Mouse (Mus musculus) kidney, adult 18-20 months (tissue): ENCODE data around the gene Cdkn1b.

Experiments used
- DNase-seq: peaks from one replicate; pipeline ENCODE4 v3.0.0; 2021

The Cdkn1b gene

DNA sequence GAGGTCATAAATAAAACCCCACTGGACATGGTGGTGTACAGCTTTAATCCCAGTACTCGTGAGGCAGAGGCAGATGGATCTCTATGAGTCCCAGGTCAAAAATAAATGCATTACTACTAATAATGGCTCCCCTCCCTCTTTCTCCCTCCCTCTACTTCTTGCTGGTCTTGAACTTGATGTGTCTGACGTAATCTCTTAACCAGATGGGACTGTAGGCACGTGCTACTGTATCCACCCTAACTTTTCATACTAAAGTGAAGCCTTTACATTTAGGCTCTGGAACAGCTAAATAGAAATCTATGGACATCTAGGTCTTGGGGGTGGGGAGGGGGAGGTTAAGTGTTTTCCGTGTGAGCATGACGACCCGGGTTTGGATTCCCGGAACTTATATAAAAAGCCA lies 10.2 kb downstream of the Cdkn1b start:
- DNase-seq: no peak

DNA sequence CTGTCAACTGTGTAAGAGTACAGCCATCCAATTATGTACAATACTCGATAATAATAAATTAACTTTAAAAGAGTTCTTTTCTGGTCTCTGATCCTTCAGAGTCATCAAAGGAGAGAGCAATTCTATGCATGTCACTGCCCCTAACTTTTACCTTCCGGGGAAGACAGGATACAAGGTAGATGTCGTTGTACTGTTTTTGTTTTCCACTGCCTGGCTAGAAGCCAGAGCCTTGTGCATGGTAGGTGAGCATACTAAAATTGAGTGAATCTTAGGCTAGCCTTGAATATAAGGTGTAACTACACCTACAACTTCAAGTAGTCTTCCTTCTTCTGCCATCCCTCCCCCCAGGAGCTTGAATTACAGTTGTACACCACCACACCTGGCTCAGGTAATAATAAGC lies 10.9 kb downstream of the Cdkn1b start:
- DNase-seq: no peak

DNA sequence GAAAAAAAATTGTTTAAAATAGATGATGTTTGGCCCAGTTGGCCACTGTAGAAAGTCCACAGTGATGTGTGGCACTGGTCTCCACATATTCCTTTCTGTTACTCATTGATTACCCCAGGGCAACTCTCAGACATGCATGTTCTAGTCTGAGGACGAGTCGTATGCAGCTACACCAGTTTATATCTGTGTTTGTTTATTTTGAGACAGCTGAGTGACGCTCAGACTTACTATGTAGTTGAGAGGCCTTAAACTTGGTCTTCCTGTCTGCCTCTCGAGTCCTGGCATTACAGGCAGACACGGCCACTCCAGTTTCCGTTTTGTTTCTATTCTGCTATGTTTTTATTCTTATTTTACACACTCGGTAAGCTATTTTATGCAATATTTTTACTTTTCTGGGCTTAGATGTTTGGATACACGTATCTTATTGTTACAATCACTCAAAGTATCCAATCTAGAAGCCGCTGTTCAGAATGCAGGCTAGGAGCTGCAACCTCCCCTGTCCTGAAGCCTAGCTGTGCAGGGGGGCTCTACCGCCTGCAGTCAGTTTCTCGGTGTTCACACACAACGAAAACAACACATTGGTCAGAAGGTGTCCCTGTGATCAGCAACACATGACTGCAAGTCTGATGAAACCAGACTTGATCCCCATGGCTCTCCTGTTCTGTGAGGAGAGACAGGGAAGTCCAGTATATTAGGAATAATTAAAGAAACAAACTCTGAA lies 12.4 kb downstream of the Cdkn1b start:
- DNase-seq: no peak

DNA sequence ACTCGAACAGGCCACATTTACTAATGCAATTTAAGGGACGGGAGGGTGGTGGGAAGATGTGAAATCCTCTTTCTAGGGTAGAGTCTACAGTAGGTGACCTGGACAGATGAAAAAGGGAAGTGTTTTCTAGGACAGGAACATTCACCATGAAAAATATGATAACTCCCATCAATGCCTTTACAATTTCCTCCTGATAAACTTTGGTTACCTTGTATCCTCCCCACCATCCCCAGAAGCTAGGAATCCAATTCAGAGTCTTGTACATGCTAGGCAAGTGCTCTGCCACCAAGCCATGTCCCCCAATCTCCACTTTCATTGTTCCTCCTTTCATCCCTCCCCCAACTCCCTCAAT lies 13.0 kb downstream of the Cdkn1b start:
- no peak for DNase-seq

DNA sequence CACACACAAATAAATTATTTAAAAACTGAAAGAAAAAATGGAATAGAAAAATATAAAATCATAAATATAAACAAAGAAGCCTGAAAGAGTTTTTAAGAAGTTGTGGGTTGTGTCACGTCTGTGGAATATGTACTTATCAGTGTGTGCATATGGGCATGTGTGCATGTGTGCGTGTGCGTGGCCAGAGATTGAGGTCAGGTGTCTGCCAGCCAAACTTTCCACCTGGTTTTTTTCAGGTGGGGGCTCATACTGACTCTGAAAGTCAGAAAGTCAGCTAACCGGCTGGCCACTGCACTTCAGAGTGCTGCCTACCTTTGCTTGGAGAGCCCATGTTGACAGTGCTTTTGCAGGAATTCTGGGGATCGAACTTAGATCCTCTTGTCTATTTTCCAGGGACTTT lies 14.1 kb downstream of the Cdkn1b start:
- no peak for DNase-seq

DNA sequence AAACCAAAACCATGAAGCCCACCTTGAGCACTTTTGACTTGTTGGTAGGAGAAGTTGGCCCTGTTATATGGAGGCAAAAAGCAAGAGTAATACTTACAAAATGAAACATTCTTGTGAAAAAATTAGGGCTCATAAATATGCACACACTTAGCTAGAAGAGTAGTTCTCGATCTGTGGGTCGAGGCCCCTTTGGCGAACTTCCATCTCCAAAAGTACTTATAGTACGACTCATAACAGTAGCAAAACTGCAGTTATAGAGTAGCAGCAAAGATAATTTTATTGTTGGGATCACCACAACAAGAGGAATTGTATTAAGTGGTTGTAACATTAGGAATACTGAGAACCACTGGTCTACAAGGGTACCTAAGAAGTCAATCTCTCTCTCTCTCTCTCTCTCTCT lies 19.6 kb downstream of the Cdkn1b start:
- no peak for DNase-seq

DNA sequence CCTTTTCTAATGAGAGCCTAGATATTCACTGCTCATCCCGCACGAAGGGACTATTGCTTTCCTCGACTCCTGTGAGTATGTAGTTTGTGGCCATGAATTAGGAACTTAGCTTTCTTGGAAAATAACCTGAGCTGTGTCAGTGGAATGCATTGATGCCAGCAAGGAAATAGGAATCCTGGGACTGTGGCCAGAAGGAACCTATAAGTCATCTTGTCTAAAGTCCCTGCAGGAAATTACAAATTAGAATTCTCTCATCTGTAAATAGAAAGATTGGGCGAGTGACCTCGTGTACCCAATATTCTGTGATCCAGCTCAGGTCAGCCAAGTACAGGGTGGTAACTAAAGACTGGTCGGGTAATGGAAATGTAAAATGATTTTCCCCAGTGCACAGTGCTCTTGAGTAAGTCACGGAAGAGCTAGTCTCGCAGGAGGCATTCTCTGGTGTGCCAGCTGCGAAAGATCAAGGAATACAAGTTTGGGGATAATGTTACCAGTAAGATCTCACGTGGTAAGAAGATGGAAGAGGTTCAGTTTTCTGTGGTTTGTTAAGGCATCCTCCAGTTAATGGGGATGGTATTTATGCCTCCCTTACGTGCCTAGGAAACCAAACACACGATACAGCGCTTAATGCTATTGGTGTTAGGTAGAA lies 23.7 kb downstream of the Cdkn1b start:
- no peak for DNase-seq

DNA sequence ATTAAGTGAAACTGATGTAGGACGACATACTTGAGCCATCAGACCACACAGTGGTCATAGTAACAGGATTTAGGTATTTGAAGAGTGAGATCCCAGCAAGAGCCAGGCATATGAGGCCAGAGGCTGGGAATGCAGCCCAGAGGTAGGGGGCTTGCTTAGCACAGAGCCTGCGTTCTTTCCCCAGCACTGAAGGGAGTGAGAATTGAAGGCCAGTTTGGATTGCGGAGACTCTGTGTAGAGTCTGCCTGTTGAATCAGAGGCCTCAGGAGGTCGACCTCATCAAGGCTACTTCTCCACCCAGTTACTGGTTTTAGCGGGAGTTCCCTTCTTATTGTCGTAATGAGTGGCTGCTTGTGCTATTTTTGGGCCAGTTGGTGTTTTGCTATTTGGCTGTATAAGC lies 25.9 kb downstream of the Cdkn1b start:
- no peak for DNase-seq

DNA sequence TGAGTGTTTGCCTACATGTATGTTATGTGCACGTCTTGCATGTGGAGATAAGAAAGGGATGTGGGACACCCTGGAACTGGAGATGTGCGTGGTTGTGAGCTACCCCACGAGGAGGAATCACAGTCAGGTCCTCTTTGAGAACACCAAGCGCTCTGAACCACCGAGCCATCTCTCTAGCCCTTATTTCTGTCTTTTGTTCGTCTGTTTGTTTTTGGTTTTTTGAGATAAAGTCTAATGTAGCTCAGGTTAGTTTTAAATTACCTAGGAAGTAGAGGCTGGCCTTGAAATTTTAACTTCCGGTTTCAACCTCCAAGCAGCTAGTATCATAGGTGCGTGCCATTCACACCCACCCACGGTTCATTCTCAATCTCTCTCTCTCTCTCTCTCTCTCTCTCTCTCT lies 26.7 kb downstream of the Cdkn1b start:
- DNase-seq: no peak

DNA sequence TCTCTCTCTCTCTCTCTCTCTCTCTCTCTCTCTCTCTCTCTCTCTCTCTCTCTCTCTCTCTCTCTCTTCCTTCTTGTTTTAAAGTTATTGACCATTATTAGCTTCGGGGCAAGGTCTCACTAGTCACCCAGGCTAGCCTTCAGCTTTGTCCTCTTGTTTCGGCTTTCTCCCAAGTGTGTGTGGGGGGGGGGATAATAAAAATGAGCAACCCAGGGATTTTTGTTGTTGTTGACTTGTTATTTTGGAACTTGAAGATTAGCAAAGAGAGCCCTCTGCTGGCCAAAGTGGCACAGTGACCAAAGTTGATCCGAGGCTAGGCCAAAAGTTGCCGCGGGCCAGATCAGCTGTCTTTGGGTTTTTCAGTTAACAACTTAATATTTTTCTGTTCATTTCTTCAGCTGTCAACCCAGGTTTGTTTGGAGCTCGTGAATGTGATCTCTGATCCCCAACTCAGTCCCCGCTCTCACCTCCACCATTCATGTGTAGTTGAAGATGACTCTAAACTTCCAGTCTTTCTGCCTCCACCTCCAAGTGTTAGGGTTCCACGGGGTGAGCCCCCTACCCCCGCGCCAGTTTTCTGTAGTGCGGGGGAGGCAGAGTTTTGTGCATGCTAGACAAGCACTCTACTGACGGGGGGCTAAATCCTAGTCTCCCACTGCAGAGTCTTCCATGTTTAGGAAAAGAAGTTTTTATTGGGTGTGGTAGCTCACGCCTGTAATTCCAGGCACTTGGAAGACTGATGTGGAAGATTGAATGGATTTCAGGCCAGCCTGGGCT lies 27.3 kb downstream of the Cdkn1b start:
- peak; percentile 81 for DNase-seq

DNA sequence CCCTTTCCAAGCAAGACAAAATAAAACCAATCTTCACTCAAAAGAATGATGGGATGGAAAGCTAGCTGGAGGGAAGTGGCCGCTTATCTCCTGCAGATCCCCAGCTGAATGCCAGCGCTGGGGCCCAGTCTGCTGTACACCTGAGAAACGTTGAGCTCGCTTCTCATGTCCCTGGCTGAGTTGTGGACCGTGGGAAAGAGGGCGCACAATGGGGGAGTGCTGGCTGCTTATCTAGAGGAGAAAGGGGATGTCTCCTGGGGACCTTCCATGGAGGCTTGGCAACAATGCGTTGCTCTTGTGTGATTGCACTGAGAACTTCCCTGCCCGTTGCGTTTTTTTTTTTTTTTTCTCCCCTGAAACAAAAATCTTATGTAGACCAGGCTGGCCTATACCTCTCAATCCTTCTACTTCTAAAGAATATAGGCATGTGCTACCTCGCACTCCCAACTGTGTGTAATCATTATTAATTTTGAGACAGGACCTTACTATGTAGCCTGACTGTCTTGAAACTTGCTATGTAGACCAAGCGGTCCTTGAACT lies 28.4 kb downstream of the Cdkn1b start:
- DNase-seq: no peak

DNA sequence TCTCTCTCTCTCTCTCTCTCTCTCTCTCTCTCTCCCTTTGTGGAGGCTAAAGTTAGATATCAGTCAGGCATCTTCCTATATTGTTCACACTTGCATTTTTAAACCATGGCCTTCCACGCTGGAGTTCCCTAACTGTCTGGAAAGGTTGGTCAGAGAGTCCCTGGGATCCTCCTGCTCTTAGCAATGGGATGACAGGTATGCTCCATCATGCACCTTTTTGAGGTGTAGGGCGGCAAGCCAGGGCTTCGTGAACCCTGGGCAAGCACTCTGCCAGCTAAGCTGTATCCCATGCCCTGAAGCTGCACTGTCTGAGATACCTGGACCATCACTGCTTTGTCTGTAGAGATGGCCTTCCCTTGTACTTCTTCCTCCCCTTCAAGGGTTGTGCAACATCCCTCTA lies 29.0 kb downstream of the Cdkn1b start:
- no peak for DNase-seq

DNA sequence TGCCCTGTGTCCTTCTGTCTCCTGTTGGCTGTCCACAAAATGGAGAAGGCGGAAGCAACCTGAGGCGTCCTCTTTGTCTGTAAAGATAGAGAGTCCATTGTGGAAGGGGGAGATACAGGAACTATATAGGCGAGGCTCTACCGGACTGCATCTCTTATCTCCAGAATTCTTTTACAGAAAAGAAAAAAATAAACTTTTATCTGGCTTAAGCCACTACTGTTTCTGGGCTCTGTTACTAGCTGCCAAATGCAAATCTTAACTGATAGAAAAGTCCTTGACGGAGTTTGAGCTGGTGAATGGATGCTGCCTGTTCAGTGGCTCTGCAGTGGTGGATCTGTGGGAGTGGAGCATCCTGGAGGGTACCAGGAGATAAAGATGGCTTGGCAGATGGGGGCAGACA lies 31.2 kb downstream of the Cdkn1b start:
- DNase-seq: no peak

DNA sequence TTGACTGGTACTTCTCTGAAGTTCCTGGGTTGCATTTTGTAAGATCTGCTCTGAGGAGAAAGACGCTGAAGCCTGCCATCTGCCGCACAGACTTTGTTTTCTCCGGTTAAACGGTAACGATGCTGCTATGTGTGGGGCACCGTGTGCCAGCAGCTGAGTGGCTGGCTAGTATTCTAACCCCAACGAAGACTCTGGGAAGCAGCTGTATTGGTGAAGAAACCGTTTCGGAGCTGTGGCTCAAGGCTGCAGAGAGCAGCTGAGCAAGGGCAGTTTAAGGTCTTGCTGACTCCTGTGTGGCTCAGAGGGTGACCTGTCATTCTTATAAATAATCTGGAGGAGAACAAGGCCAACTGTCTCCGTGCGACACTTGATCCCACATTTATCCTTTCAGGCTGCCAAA lies 33.8 kb downstream of the Cdkn1b start:
- DNase-seq: peak; percentile 60

DNA sequence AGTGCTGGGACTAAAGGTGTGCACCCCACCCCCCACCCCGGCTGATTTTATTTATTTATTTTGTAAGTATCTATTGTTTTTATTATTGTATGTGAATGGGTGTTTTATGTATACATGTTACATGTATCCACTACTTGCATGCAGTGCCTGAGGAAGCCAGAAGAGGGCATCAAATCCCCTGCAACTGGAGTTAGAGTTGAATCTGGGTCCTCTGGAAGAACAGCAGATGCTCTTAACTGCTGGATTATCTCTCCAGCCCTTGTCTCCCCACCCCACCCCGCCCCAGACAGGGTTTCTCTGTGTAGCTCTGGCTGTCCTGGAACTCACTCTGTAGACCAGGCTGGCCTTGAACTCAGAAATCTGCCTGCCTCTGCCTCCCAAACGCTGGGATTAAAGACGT lies 36.2 kb downstream of the Cdkn1b start:
- no peak for DNase-seq

DNA sequence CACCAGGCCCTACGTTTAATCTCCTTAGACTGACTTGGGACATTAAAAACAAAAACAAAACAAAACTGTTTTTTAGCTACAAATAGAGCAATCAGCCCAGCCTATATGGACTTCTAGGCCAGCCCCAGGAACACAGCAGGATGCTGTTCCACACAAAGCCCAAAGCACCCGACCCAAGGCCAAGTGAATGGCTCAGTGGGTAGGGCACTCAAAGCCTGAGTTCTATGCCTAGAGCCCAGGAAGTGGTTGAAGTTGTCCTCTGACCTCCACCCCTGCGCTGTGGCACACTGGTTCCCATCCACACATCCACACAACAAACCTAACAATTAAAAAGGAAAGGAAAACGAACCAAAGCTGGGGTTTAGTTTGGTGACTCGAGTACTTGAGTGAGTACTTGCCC lies 41.1 kb downstream of the Cdkn1b start:
- no peak for DNase-seq

DNA sequence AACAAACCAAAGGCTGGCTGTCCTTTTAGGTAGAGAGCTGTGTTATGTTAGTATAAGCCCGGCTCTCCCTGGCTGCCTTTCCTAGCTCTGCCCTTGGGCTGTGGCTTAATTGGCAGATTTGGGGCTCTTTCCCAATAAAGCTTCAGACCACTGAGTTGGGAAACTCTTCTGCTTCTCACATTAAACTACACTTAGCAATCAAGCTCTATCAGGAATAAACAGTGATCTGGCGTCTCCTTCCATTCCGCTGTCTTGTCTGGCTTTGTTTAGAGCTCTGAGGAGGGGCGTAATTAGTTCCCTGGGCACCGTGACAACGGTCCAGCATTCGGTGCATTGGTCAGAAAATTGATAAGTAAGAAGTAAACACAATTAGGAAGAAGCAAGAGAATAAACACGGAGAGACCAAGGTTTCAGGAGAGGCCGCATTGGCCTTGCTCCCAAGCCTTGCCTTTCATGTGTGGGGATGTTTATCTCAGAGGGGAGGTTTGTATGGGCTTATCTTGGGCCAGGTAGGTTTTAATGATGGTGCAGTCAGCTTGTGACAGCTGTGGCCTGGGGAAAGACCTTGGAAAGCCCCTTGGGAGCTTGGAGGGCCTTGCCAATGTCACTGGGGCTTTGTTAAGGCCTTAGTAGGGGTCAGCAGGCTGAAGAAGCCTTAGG lies 41.8 kb downstream of the Cdkn1b start:
- DNase-seq: no peak

DNA sequence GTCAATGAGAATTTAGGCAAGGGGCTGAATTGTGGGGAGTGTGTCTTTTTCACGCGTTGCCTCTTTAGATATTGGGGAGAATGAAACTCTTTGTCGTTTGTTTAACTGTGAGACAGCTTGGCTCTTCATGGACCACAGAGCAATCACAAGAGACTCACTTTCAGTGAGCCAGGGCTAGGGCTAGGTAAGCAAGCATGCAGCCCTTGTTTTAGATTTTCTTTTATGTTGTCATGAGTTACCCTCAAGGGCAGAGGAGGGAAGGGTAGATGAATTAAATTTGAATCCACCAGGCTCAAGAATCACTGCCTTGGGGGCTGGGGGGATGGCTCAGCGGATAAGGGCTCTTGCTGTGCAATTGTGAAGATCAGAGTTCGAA lies 42.3 kb downstream of the Cdkn1b start:
- DNase-seq: no peak

DNA sequence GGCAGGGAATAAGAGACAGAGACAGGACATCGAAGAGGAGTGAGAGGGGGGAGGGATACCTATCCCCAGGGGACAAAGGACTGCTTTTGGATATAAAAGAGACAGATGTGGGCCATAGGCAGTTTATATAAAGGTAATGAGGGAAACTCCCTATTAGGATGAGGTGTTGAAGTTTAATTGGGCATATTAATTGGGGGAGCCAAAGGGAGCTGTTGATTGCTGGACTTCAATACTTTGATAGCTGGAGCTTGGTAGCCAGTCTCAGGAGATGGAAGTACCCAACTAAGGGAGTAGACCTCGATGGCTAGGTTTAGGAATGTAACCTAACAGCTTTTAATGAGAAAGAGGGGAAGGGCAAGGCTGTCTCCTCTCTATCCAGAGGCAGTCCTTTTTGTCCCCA lies 43.7 kb downstream of the Cdkn1b start:
- no peak for DNase-seq

DNA sequence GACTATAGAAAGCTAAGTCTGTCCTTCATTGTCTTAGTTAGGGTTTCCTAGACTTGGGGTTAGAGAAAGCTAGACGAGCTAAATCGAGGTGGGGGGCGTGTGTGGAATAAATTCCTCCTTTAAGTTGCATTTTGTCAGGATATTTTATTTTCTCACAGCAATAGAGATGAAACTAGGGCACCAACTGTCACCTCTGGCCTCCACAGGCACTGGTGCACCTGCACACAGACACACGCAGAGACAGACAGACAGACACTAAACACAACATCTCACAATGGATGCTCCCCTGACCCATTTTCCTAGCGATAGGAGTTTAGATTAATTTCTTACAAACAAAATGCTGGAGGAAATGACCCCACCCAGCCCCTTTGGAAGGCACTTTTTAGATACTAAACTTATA lies 46.5 kb downstream of the Cdkn1b start:
- DNase-seq: no peak

DNA sequence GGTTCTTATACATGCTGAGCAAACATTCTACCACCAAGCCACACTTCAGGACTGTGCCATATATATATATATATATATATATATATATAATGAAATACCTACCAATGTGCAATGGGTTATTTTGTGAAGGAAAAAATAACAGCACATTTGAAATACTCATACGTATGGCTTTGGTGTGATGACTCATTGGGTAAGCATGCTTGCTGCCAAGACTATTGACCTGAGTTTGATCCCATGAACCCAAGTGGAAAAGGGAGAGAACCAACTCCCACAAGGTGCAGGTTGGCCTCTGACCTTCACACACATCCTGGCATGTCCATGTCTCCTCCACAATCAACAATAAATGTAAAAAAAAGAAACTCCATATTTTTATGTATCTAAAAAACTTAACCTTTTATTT lies 48.1 kb downstream of the Cdkn1b start:
- no peak for DNase-seq

DNA sequence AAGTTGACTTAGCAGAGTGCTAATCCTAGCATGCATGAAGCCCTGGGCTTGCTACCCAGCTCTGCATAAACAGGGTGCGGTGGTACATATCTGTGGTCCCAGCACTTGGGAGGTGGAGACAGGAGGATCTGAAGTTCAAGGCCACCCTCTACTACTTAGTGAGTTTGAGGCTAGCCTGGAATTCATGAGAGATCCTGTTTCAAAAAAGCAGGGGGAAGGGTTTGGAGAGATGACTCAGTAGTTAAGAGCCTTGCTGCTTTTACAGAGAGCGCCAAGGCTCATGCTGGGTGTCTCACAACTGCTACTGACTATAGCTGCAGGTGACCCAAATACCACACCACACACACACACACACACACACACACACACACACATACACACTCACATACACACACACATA lies 49.3 kb downstream of the Cdkn1b start:
- DNase-seq: no peak

DNA sequence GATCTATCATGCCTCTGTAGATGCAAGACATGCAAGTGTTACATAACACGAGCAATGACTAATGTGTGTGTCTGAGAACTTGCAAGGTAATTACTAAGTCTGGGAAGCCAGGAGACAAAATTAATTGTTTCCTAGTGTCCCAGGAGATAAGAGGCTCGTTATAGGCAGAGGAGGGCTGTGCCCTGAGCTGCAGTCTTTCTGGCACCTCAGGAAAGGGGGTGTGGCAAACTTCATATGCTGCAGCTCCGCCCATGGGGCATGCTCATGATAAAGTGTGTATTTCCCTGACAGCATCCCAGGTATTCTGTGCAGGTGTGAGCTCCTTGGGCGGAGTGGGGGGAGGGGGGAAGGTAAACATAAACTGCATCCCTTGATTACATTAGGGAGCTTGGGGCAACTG lies 51.9 kb downstream of the Cdkn1b start:
- DNase-seq: no peak
